Mouse (Mus musculus) CH12.LX (cell line): ENCODE data around the gene Cend1.

Source experiments
- CTCF ChIP-seq, 2 experiments: IDR thresholded peaks in 1 of 2; conservative IDR thresholded peaks in 1 of 2; 2 replicates each; pipeline ENCODE4 v1.5.1; 2011 to 2012; ENCODE audit warnings: low read depth in 2 of 2, low read length in 2 of 2, improper control_type of control experiment in 1 of 2, inconsistent platforms in 1 of 2, mild to moderate bottlenecking in 1 of 2, moderate library complexity in 1 of 2
- EP300 ChIP-seq: IDR thresholded peaks from 2 replicates; pipeline ENCODE4 v1.6.1; 2011; ENCODE audit warnings: low read length, improper control_type of control experiment
- MAX ChIP-seq: IDR thresholded peaks from 2 replicates; pipeline ENCODE4 v1.6.1; 2011; ENCODE audit warnings: low read length, improper control_type of control experiment
- POLR2A ChIP-seq: IDR thresholded peaks from 2 replicates; pipeline ENCODE4 v1.6.1; 2011; ENCODE audit warnings: low read depth, mild to moderate bottlenecking, improper control_type of control experiment, low read length
- USF2 ChIP-seq: conservative IDR thresholded peaks from 2 replicates; pipeline ENCODE4 v1.6.1; 2011; ENCODE audit warnings: low read depth, low read length, improper control_type of control experiment
- ZC3H11A ChIP-seq: IDR thresholded peaks from 2 replicates; pipeline ENCODE4 v1.6.1; 2012; ENCODE audit warnings: low read depth, mild to moderate bottlenecking, inconsistent platforms, low read length, improper control_type of control experiment

- TF ChIP-seq CTCF (conservative IDR thresholded peaks at IDR 0.05 in 1 of 2, IDR thresholded peaks at IDR 0.05 in 1 of 2; ENCODE audit: low read depth in 2 of 2, low read length in 2 of 2) (no peak), USF2 (no peak), POLR2A (no peak), EP300 (no peak), ZC3H11A (no peak), MAX (no peak)
Observed at GRCm38 (mm10) chr7:141466045-141466394, 36.7 kb upstream of the Cend1 start.
